Mouse (Mus musculus) left cerebral cortex, adult 11 months (tissue): ENCODE results near the gene Hhex.

Experiments used
- DNase-seq: peaks from one replicate; pipeline ENCODE4 v3.0.0; 2022; ENCODE audit warnings: low spot score

The Hhex gene

GRCm38 (mm10) chr19:37449246-37449645, 14.6 kb downstream of the Hhex start:
- no peak for DNase-seq

GRCm38 (mm10) chr19:37455528-37455927, 20.9 kb downstream of the Hhex start:
- no peak for DNase-seq

GRCm38 (mm10) chr19:37455961-37456360, 21.4 kb downstream of the Hhex start:
- DNase-seq = no peak

GRCm38 (mm10) chr19:37458013-37458412, 23.4 kb downstream of the Hhex start:
- no peak for DNase-seq

- DNase-seq = no peak
Observed at GRCm38 (mm10) chr19:37466403-37466802, 31.8 kb downstream of the Hhex start.

GRCm38 (mm10) chr19:37466978-37467377, 32.4 kb downstream of the Hhex start:
- DNase-seq = no peak

GRCm38 (mm10) chr19:37468841-37469566, 34.4 kb downstream of the Hhex start:
- no peak for DNase-seq

- no peak for DNase-seq
Observed at GRCm38 (mm10) chr19:37471680-37472079, 37.1 kb downstream of the Hhex start.

GRCm38 (mm10) chr19:37472589-37472988, 38.0 kb downstream of the Hhex start:
- no peak for DNase-seq

- DNase-seq = no peak
Observed at GRCm38 (mm10) chr19:37481704-37482103, 47.1 kb downstream of the Hhex start.

GRCm38 (mm10) chr19:37482556-37483187, 48.1 kb downstream of the Hhex start:
- no peak for DNase-seq

GRCm38 (mm10) chr19:37484787-37485186, 50.2 kb downstream of the Hhex start:
- DNase-seq = no peak

- DNase-seq = no peak
Observed at GRCm38 (mm10) chr19:37486801-37487200, 52.2 kb downstream of the Hhex start.

- no peak for DNase-seq
Observed at GRCm38 (mm10) chr19:37487811-37488475, 53.3 kb downstream of the Hhex start.

GRCm38 (mm10) chr19:37488608-37489262, 54.1 kb downstream of the Hhex start:
- DNase-seq = no peak
